ENCODE assay signal across 28 mouse cellular contexts in the genomic region with DNA sequence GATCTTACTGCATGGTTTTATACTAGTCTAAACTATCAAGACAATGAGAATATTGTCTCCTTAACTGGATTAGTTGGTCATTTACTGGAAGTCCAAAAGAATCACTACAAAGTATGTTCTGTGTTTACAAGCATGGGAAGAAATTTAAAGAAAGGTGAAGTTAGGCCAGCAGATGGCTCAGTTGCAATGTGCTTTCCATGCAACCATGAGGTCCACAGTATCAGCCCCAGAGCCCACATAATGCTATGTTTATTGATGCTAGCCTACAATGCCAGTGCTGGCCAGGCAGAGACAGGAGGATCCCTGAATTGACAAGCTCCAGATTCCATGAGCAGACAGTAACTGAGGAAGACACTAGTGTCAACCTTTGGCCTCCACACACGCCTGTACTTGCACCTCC. TPM values are rescaled to one million over a fixed set of nuclear protein-coding genes. Genes with fewer than 3 reads are reported as not detected.
DNase-seq lines count a peak whose midpoint lies in the region; ATAC-seq and TF ChIP-seq lines count a peak whose summit lies in the region.
"Had no signal": no experiment of that assay in that cellular context is flagged by ENCODE, and none has a peak within 500 bp of the region (broad histone marks: within the 10 kb centered on the region; RNA-seq: fewer than 3 reads in every experiment).

No protein-coding gene starts in this region.

- no peak overlapping the region for H3K9ac ChIP-seq in intestine, postnatal 0 days (ENCODE audit: low read depth, low read length)
- no peak overlapping the region for H3K9ac ChIP-seq in intestine, embryonic 15.5 days
- H3K9ac ChIP-seq in stomach, postnatal 0 days (ENCODE audit: low read length) = no peak overlapping the region
- H3K9ac ChIP-seq: heart, embryonic 12.5 days; hindbrain, embryonic 12.5 days; liver, embryonic 13.5 days; lung, embryonic 15.5 days; neural tube, embryonic 12.5 days had no signal

- peak; percentile 45 for TF ChIP-seq CTCF in intestine, postnatal 0 days (IDR thresholded peaks at IDR 0.05; ENCODE audit: low read depth)
- no peak for TF ChIP-seq CTCF in thymus, adult 2 months (IDR thresholded peaks at IDR 0.05; ENCODE audit: borderline replicate concordance, control insufficient read depth, extremely low read depth, insufficient read depth, low read length, poor library complexity)
- peak; percentile 33 for TF ChIP-seq CTCF in stomach, postnatal 0 days (IDR thresholded peaks at IDR 0.05; ENCODE audit: low read depth)

- H3K4me3 ChIP-seq in intestine, postnatal 0 days (ENCODE audit: low read depth, low read length) = no peak overlapping the region
- no peak overlapping the region for H3K4me3 ChIP-seq in intestine, embryonic 15.5 days (replicated peaks)
- H3K4me3 ChIP-seq in thymus, adult 2 months (ENCODE audit: control insufficient read depth, insufficient read depth, low read length) = no peak overlapping the region
- no peak overlapping the region for H3K4me3 ChIP-seq in stomach, postnatal 0 days (ENCODE audit: low read depth, low read length)
- H3K4me3 ChIP-seq: heart, embryonic 12.5 days; hindbrain, embryonic 12.5 days; left cerebral cortex, adult 2 months; limb, embryonic 10.5 days; liver, embryonic 13.5 days; lung, embryonic 15.5 days; neural tube, embryonic 12.5 days had no signal

- no peaks in the 10 kb centered on the region for H3K27me3 ChIP-seq in intestine, postnatal 0 days (replicated peaks; ENCODE audit: control insufficient read depth, insufficient read depth, low read length)
- no peaks in the 10 kb centered on the region for H3K27me3 ChIP-seq in intestine, embryonic 15.5 days (replicated peaks)
- H3K27me3 ChIP-seq in thymus, adult 2 months (ENCODE audit: control insufficient read depth, insufficient read depth, low read length) = no peaks in the 10 kb centered on the region
- H3K27me3 ChIP-seq in stomach, postnatal 0 days (ENCODE audit: control insufficient read depth, insufficient read depth, low read length) = no peaks in the 10 kb centered on the region
- H3K27me3 ChIP-seq: heart, embryonic 12.5 days; hindbrain, embryonic 12.5 days; liver, embryonic 13.5 days; lung, embryonic 15.5 days; neural tube, embryonic 12.5 days had no signal

- TF ChIP-seq POLR2A in thymus, adult 2 months (IDR thresholded peaks at IDR 0.05; ENCODE audit: control insufficient read depth, extremely low read depth, insufficient read depth, low read length, poor library complexity) = no peak

- H3K4me1 ChIP-seq in intestine, postnatal 0 days (replicated peaks; ENCODE audit: control insufficient read depth, insufficient read depth, low read length) = no peaks in the 10 kb centered on the region
- H3K4me1 ChIP-seq in intestine, embryonic 15.5 days (replicated peaks) = no peaks in the 10 kb centered on the region
- no peaks in the 10 kb centered on the region for H3K4me1 ChIP-seq in thymus, adult 2 months (replicated peaks; ENCODE audit: control insufficient read depth, insufficient read depth, low read length)
- H3K4me1 ChIP-seq in stomach, postnatal 0 days (replicated peaks; ENCODE audit: control insufficient read depth, insufficient read depth) = no peaks in the 10 kb centered on the region
- H3K4me1 ChIP-seq: heart, embryonic 12.5 days; hindbrain, embryonic 12.5 days; limb, embryonic 10.5 days; liver, embryonic 13.5 days; lung, embryonic 15.5 days; neural tube, embryonic 12.5 days had no signal

- 76% methylated on average over 1 of the region's 1 CpGs for WGBS in intestine, postnatal 0 days
- 95% methylated on average over 1 of the region's 1 CpGs for whole genome bisulfite sequencing in intestine, embryonic 15.5 days
- 100% methylated on average over 1 of the region's 1 CpGs for WGBS in thymus, adult 2 months
- 88% methylated on average over 1 of the region's 1 CpGs for WGBS in stomach, postnatal 0 days

- H3K9me3 ChIP-seq in intestine, postnatal 0 days (ENCODE audit: control insufficient read depth) = no peaks in the 10 kb centered on the region
- H3K9me3 ChIP-seq in intestine, embryonic 15.5 days = no peaks in the 10 kb centered on the region
- H3K9me3 ChIP-seq in stomach, postnatal 0 days (ENCODE audit: control insufficient read depth, low read length) = no peaks in the 10 kb centered on the region
- H3K9me3 ChIP-seq: heart, embryonic 12.5 days; hindbrain, embryonic 12.5 days; limb, embryonic 10.5 days; liver, embryonic 13.5 days; lung, embryonic 15.5 days; neural tube, embryonic 12.5 days had no signal

- no peak for TF ChIP-seq EP300 in stomach, postnatal 0 days (optimal IDR thresholded peaks at IDR 0.05)

- ATAC-seq in intestine, postnatal 0 days = no peak
- ATAC-seq in intestine, embryonic 15.5 days = no peak
- no peak for ATAC-seq in stomach, postnatal 0 days (ENCODE audit: low FRiP score, low TSS enrichment)
- no peak for ATAC-seq in inflammation-experienced regulatory T-cells, adult 6 months
- ATAC-seq: forebrain, embryonic 16.5 days had no signal

- H3K4me2 ChIP-seq in intestine, postnatal 0 days (replicated peaks; ENCODE audit: low read depth) = no peak overlapping the region
- H3K4me2 ChIP-seq in intestine, embryonic 15.5 days (replicated peaks) = no peak overlapping the region
- no peak overlapping the region for H3K4me2 ChIP-seq in stomach, postnatal 0 days (replicated peaks; ENCODE audit: low read depth)
- H3K4me2 ChIP-seq: heart, embryonic 12.5 days; hindbrain, embryonic 12.5 days; liver, embryonic 13.5 days; lung, embryonic 15.5 days; midbrain, embryonic 11.5 days; neural tube, embryonic 12.5 days had no signal

- DNase-seq in thymus, adult 2 months = peak; percentile 32
- no peak for DNase-seq in thymus, adult 18-20 months
- DNase-seq in stomach, postnatal 0 days (ENCODE audit: low spot score) = no peak
- DNase-seq in urinary bladder, postnatal 25 days (ENCODE audit: low spot score) = no peak
- DNase-seq in cerebellum, adult 11-12 months = no peak
- DNase-seq: adrenal gland, postnatal 25 days; cerebellum, adult 11 months; cerebellum, postnatal 14 days; embryo, embryonic 11 days; heart, postnatal 14 days; kidney, postnatal 10 days; liver, embryonic 13.5 days; right cerebral cortex, adult 18-20 months had no signal

- H3K27ac ChIP-seq in intestine, postnatal 0 days (ENCODE audit: low read depth, low read length) = no peak overlapping the region
- no peak overlapping the region for H3K27ac ChIP-seq in intestine, embryonic 15.5 days
- no peak overlapping the region for H3K27ac ChIP-seq in thymus, adult 2 months (ENCODE audit: control insufficient read depth, insufficient read depth, low read length)
- H3K27ac ChIP-seq in stomach, postnatal 0 days (replicated peaks) = no peak overlapping the region
- H3K27ac ChIP-seq: hindbrain, embryonic 12.5 days; left cerebral cortex, adult 2 months; limb, embryonic 10.5 days; liver, embryonic 13.5 days; lung, embryonic 15.5 days; neural tube, embryonic 12.5 days had no signal

- no peaks in the 10 kb centered on the region for H3K36me3 ChIP-seq in intestine, postnatal 0 days (ENCODE audit: control insufficient read depth, insufficient read depth)
- no peaks in the 10 kb centered on the region for H3K36me3 ChIP-seq in intestine, embryonic 15.5 days
- no peaks in the 10 kb centered on the region for H3K36me3 ChIP-seq in thymus, adult 2 months (ENCODE audit: control insufficient read depth, insufficient read depth, low read length)
- H3K36me3 ChIP-seq in stomach, postnatal 0 days (ENCODE audit: control insufficient read depth, insufficient read depth, low read length) = no peaks in the 10 kb centered on the region
- H3K36me3 ChIP-seq: heart, embryonic 12.5 days; hindbrain, embryonic 12.5 days; limb, embryonic 10.5 days; liver, embryonic 13.5 days; lung, embryonic 15.5 days; neural tube, embryonic 12.5 days had no signal

RNA-seq across cellular contexts. Expression of a gene that starts 23.1 kb away (rescaled TPM):
- not detected in 2 replicates for polyA plus RNA-seq in intestine, postnatal 0 days (2015; fragmentation: Nextera tagmentation; extraction: Ambion mirVana)
- 0.06 TPM in 1 of 2 replicates, not detected in the other for polyA plus RNA-seq in intestine, embryonic 15.5 days (2015; fragmentation: Nextera tagmentation; extraction: Ambion mirVana)
- 1.4 and 1.6 TPM in 2 replicates for polyA plus RNA-seq in thymus, adult 2 months (2012; rRNA removed)
- 0.06 TPM in 1 of 2 replicates, not detected in the other for polyA plus RNA-seq in stomach, postnatal 0 days (2015; fragmentation: Nextera tagmentation; extraction: Ambion mirVana)
- 1 to 10 TPM in 2 of 3 experiments, under 1 TPM in 1; 0.94 to 1.7 (median 1.3) TPM for polyA plus RNA-seq in inflammation-experienced regulatory T-cells, adult 6 months (2017; shearing (Covaris generic))
- polyA plus RNA-seq: embryonic facial prominence, embryonic 14.5 days; forebrain, embryonic 16.5 days; gonadal fat pad, adult 2 months; heart, embryonic 12.5 days; hindbrain, embryonic 12.5 days; intestine, embryonic 14.5 days; limb, embryonic 10.5 days; liver, embryonic 13.5 days; midbrain, embryonic 11.5 days; neural tube, embryonic 12.5 days; small intestine, adult 2 months had no signal

RNA-seq across cellular contexts. Expression of a gene that starts 26.6 kb away (rescaled TPM):
- 40.0 and 42.0 TPM in 2 replicates for polyA plus RNA-seq in intestine, postnatal 0 days (2015; fragmentation: Nextera tagmentation; extraction: Ambion mirVana)
- 30.5 and 31.6 TPM in 2 replicates for polyA plus RNA-seq in intestine, embryonic 15.5 days (2015; fragmentation: Nextera tagmentation; extraction: Ambion mirVana)
- polyA plus RNA-seq in thymus, adult 2 months (2012; rRNA removed) = 1.6 and 1.7 TPM in 2 replicates
- polyA plus RNA-seq in stomach, postnatal 0 days (2015; fragmentation: Nextera tagmentation; extraction: Ambion mirVana) = 64.5 and 64.7 TPM in 2 replicates
- polyA plus RNA-seq in inflammation-experienced regulatory T-cells, adult 6 months (2017; shearing (Covaris generic)) = 10 to 100 TPM; 12.3 to 46.8 (median 34.3) TPM
- polyA plus RNA-seq: forebrain, embryonic 16.5 days; heart, embryonic 12.5 days had no signal

RNA-seq across cellular contexts. Expression of a gene that starts 33.7 kb away (rescaled TPM):
- polyA plus RNA-seq in intestine, postnatal 0 days (2015; fragmentation: Nextera tagmentation; extraction: Ambion mirVana) = 0.29 and 0.71 TPM in 2 replicates
- 0.50 and 1.0 TPM in 2 replicates for polyA plus RNA-seq in intestine, embryonic 15.5 days (2015; fragmentation: Nextera tagmentation; extraction: Ambion mirVana)
- polyA plus RNA-seq in thymus, adult 2 months (2012; rRNA removed) = 0.15 TPM in 2 replicates
- polyA plus RNA-seq in stomach, postnatal 0 days (2015; fragmentation: Nextera tagmentation; extraction: Ambion mirVana) = 0.56 and 1.1 TPM in 2 replicates
- polyA plus RNA-seq in inflammation-experienced regulatory T-cells, adult 6 months (2017; shearing (Covaris generic)) = not detected
- polyA plus RNA-seq: gonadal fat pad, adult 2 months; heart, embryonic 12.5 days; liver, embryonic 13.5 days had no signal

RNA-seq across cellular contexts. Expression of a gene that starts 40.0 kb away (rescaled TPM):
- not detected in 2 replicates for polyA plus RNA-seq in intestine, postnatal 0 days (2015; fragmentation: Nextera tagmentation; extraction: Ambion mirVana)
- 0.15 and 0.31 TPM in 2 replicates for polyA plus RNA-seq in intestine, embryonic 15.5 days (2015; fragmentation: Nextera tagmentation; extraction: Ambion mirVana)
- 0.66 and 1.2 TPM in 2 replicates for polyA plus RNA-seq in thymus, adult 2 months (2012; rRNA removed)
- 0.15 TPM in 1 of 2 replicates, not detected in the other for polyA plus RNA-seq in stomach, postnatal 0 days (2015; fragmentation: Nextera tagmentation; extraction: Ambion mirVana)
- not detected for polyA plus RNA-seq in inflammation-experienced regulatory T-cells, adult 6 months (2017; shearing (Covaris generic))
- polyA plus RNA-seq: intestine, embryonic 14.5 days; lung, embryonic 15.5 days; small intestine, adult 2 months had no signal
